Mouse (Mus musculus) C2C12 (cell line): Measurements from ENCODE around the gene C9orf72. TPM values are rescaled to one million over a fixed set of nuclear protein-coding genes. Genes with fewer than 3 reads are reported as not detected.

ENCODE experiments used
- H3K27me3 ChIP-seq: one replicate; pipeline ENCODE4 v1.6.1; 2011; ENCODE audit not compliant: control insufficient read depth, insufficient read depth, insufficient read length
- H3K36me3 ChIP-seq: one replicate; pipeline ENCODE4 v1.6.1; 2011; ENCODE audit not compliant: control insufficient read depth, insufficient read depth
- H3K4me3 ChIP-seq: one replicate; pipeline ENCODE4 v1.5.1; 2011; ENCODE audit warnings: mild to moderate bottlenecking, control low read depth; ENCODE audit not compliant: poor library complexity, insufficient read depth, severe bottlenecking
- H3K79me2 ChIP-seq: one replicate; pipeline ENCODE4 v1.6.1; 2011; ENCODE audit not compliant: control insufficient read depth, insufficient read depth
- H3K79me3 ChIP-seq: one replicate; pipeline ENCODE4 v1.6.1; 2011; ENCODE audit warnings: low read depth, control low read depth
- H3ac ChIP-seq: one replicate; pipeline ENCODE3; 2011; ENCODE audit warnings: low read depth; ENCODE audit not compliant: control insufficient read depth, insufficient read length
- CEBPB ChIP-seq: IDR thresholded peaks from one replicate; pipeline ENCODE4 v1.6.1; 2011; ENCODE audit warnings: low read depth, mild to moderate bottlenecking, control low read depth, moderate library complexity
- CTCF ChIP-seq: IDR thresholded peaks from one replicate; pipeline ENCODE4 v1.5.1; 2011; ENCODE audit not compliant: control insufficient read depth, insufficient read depth, insufficient read length
- FOSL1 ChIP-seq: IDR thresholded peaks from one replicate; pipeline ENCODE4 v1.8.0; 2011; ENCODE audit warnings: mild to moderate bottlenecking, low read length; ENCODE audit not compliant: poor library complexity, insufficient read depth, severe bottlenecking
- MAX ChIP-seq: IDR thresholded peaks from one replicate; pipeline ENCODE4 v1.6.1; 2011; ENCODE audit warnings: mild to moderate bottlenecking, control low read depth
- MYOD1 ChIP-seq: IDR thresholded peaks from one replicate; pipeline ENCODE4 v1.6.1; 2011; ENCODE audit warnings: low read depth; ENCODE audit not compliant: control insufficient read depth, insufficient read length
- MYOG ChIP-seq: IDR thresholded peaks from one replicate; pipeline ENCODE4 v1.6.1; 2011; ENCODE audit not compliant: control insufficient read depth, insufficient read length; ENCODE audit errors: extremely low read depth
- USF1 ChIP-seq: IDR thresholded peaks from one replicate; pipeline ENCODE4 v1.6.1; 2011; ENCODE audit warnings: low read depth, mild to moderate bottlenecking, control low read depth, moderate library complexity
- polyA plus RNA-seq: library from polyadenylated mRNA; unstranded; fragments of >200 nt; fragmentation: generic; extraction: Trizol; gene quantifications from one replicate; pipeline ENCODE4 v1.2.1, GENCODE M21; 2012; ENCODE audit warnings: missing spikeins

Gene C9orf72
- polyA plus RNA-seq, 1 experiment = 5.7 TPM

DNA sequence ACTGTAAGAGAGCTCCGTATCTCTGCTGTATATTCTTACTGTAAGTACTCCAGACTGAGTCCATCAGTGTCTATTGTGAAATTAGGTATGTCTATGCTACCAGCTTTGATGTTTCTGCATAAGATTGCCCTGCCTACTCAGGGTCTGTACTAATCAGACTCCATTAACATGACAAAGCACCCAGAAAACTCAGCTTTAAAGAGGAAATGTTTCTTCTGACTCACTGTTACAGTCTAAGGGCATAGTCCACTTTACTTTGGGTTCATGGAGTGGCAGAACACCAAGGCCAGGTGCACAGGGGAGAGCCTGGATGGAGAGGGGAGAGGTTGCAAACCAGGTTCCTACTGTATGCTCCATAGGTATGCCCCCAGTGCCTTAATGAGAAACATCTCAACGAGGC lies 22.3 kb downstream of the C9orf72 start:
- H3K79me3 ChIP-seq = no peaks in the 10 kb centered on the region
- H3ac ChIP-seq = no peak overlapping the region
- no peak overlapping the region for H3K4me3 ChIP-seq
- TF ChIP-seq FOSL1 = no peak
- no peak for TF ChIP-seq USF1
- TF ChIP-seq MYOD1 = no peak
- no peak for TF ChIP-seq MAX
- TF ChIP-seq MYOG = no peak
- TF ChIP-seq CTCF = no peak
- TF ChIP-seq CEBPB = no peak
- no peaks in the 10 kb centered on the region for H3K79me2 ChIP-seq
- H3K27me3 ChIP-seq = no peaks in the 10 kb centered on the region
- peaks cover 36% of the 10 kb centered on the region for H3K36me3 ChIP-seq

DNA sequence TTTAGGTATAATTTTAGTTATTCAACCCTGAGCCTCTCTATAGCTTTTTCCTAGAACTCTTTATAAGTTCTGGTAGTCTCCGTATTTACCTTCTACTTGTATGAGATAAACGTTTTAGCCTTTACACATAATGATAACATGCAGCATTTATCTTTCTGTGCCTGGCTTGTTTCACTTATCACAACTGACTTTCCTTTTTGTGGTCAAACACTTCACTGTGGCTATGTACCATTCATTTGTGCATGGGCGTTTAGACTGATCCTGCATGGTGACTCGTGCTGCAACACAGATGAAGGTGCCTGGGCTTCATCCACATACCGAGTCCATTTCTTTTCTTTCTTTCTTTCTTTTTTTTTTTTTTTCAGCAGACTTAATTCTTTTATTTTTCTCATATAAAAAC lies 24.3 kb downstream of the C9orf72 start:
- no peak overlapping the region for H3ac ChIP-seq
- no peaks in the 10 kb centered on the region for H3K79me2 ChIP-seq
- H3K27me3 ChIP-seq = no peaks in the 10 kb centered on the region
- peaks cover 40% of the 10 kb centered on the region for H3K36me3 ChIP-seq
- no peaks in the 10 kb centered on the region for H3K79me3 ChIP-seq
- no peak overlapping the region for H3K4me3 ChIP-seq
- TF ChIP-seq CTCF (no peak), USF1 (no peak), MYOG (no peak), FOSL1 (no peak), MYOD1 (no peak), CEBPB (no peak)

DNA sequence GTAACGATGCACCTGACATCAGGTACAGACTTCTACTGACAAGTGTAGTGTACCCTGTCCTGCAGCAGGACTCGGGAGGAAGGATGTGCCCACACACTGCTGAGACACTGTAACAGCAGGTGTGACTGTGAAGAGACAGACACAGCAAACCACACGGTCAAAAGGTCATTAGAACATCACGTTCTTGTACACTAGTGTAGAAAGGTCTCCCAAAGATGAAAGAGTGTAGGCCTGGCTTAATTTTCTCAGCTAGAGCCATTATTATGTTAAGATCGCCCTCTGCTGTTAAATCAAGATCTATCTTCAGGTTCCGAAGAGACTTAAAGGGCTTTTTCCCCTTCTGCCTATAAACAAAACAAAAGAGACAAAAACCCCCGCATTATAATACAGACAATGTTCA lies 33.2 kb downstream of the C9orf72 start:
- Histone ChIP-seq H3K4me3 (no peak overlapping the region), H3K79me3 (no peaks in the 10 kb centered on the region), H3K36me3 (peaks cover 17% of the 10 kb centered on the region), H3K79me2 (no peaks in the 10 kb centered on the region), H3K27me3 (no peaks in the 10 kb centered on the region), H3ac (no peak overlapping the region)
- TF ChIP-seq MYOD1 = no peak

DNA sequence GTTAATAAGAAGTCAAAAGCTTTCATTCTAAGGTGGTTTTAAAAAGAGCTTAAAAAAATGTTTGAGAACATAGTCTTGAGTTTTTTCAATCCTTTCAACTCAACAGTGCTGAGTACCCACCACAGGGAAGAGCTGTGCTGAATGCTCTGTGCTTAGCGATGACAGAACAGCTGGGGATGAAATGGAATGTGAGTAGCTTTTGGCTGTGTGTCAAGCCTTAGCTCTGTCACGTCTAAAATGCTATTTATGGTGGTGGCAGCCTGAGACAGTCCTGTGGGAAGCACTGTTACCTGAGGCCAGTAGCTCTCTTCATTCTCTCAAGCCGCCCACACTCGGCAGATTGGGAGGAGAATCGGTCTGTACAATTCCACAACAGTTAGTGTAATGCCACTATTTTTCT lies 36.2 kb downstream of the C9orf72 start:
- Histone ChIP-seq H3K79me3 (no peaks in the 10 kb centered on the region), H3K27me3 (no peaks in the 10 kb centered on the region), H3K79me2 (no peaks in the 10 kb centered on the region), H3ac (no peak overlapping the region), H3K36me3 (peaks cover 9% of the 10 kb centered on the region), H3K4me3 (no peak overlapping the region)
- TF ChIP-seq MAX (no peak), MYOG (no peak), CTCF (no peak), CEBPB (no peak), MYOD1 (no peak), FOSL1 (no peak), USF1 (no peak)

DNA sequence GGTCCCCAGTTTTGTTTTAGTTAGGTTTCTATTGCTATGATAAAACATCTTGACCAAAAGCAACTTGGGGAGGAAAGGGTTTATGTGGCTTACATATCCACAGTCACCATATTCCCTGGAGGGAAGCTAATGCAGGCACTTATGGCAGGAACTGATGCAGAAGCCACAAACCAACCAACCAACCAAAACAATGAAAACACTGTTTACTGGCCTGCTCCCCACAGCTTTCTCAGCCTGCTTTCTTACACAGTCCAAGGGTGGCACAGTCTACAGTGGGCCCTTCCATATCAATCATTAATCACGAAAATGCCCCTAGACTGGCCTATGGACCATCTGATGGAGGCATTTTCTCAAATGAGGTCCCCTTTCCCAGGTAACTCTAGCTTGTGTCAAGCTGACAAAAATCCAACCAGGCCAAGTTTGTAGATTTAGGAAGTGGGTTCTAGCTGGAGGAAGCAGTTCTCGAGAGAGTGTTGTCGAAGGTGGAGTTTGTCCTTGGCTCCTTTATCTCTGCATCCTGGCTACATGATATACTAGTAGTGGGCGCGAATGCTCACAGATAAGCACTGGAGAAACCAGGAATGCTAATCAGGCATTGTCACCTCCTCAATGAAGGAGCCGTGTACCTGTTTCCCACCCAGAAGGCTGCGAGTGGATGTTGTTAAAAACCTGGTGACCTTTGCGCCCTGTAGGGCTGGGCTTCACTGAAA lies 38.2 kb downstream of the C9orf72 start:
- no peak overlapping the region for H3ac ChIP-seq
- no peaks in the 10 kb centered on the region for H3K79me3 ChIP-seq
- peaks cover 9% of the 10 kb centered on the region for H3K36me3 ChIP-seq
- H3K4me3 ChIP-seq = no peak overlapping the region
- no peak for TF ChIP-seq MAX
- TF ChIP-seq MYOG = no peak
- TF ChIP-seq FOSL1 = no peak
- no peaks in the 10 kb centered on the region for H3K27me3 ChIP-seq
- no peaks in the 10 kb centered on the region for H3K79me2 ChIP-seq

GRCm38 (mm10) chr4:35177926-35178645 lies 47.9 kb downstream of the C9orf72 start:
- TF ChIP-seq MAX (no peak), CEBPB (no peak), MYOD1 (no peak), CTCF (no peak), MYOG (no peak), USF1 (no peak)
- H3ac ChIP-seq = no peak overlapping the region
- no peak overlapping the region for H3K4me3 ChIP-seq
- H3K79me3 ChIP-seq = no peaks in the 10 kb centered on the region
- H3K36me3 ChIP-seq = no peaks in the 10 kb centered on the region
- no peaks in the 10 kb centered on the region for H3K79me2 ChIP-seq
- no peaks in the 10 kb centered on the region for H3K27me3 ChIP-seq
